Mouse (Mus musculus) retina, adult 2 months (tissue): ENCODE results near the gene Smim23.

ENCODE experiments used
- DNase-seq: peaks from one replicate; pipeline ENCODE4 v3.0.0-alpha.2; 2012; ENCODE audit warnings: low read depth, low spot score

The Smim23 gene

GRCm38 (mm10) chr11:32781633-32782404 lies 42.6 kb downstream of the Smim23 start:
- DNase-seq, result no peak

- no peak for DNase-seq
These were observed 43.5 kb downstream of the Smim23 start for GRCm38 (mm10) chr11:32780747-32781536.

DNA sequence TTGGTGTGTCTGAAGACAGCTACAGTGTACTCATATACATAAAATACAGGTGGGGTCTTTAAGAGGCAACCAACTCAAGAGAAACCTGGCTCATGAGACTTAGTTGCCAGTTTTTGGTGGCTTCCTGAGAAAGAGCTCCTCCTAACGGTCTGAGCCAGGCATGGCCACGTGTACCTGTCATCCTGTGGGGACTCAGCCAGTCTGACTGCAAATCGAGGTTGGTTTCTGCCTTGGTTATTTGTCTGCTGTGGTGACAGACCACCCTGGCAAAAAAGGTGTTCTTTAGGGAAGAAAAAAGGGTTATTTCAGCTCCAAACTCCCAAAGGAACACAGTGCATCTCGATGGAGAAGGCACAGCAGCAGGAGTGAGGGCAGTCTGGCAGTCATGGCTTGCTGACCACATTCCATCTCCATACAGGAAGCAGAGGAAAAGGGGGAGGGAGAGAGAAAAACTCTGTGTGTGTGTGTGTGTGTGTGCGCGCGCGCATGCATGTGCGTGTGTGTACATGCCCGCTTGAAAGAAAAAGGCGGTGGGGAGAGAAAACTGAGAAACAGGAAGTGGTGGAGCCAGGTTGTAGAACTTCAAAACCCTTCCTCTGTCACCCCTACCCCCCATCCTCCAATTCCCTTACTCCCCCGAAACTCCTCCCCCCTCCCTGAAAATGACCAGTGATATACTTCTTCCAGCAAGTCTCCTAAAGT lies 55.6 kb downstream of the Smim23 start:
- DNase-seq, result no peak
